Mouse (Mus musculus): ENCODE measurements around the gene Adam8.

- no peak for TF ChIP-seq CTCF (IDR thresholded peaks at IDR 0.05; ENCODE audit: borderline replicate concordance, insufficient read depth, low read length)
- no peak for TF ChIP-seq POLR2A (IDR thresholded peaks at IDR 0.05; ENCODE audit: low read depth, low read length)
Observed at GRCm38 (mm10) chr7:139979011-139979719, 13.2 kb downstream of the Adam8 start.
